Mouse (Mus musculus) lung, postnatal 4 days (tissue): Measurements from ENCODE around the gene Cmas.

Experiments
- DNase-seq, 2 experiments: peaks; one replicate each; pipeline ENCODE4 v3.0.0; 2021

The Cmas gene

GRCm38 (mm10) chr6:142795087-142795486 is 38.6 kb downstream of the Cmas start:
- no peak for DNase-seq

- peak in 1 of 2 experiments; percentile 21 for DNase-seq
These were observed 39.4 kb downstream of the Cmas start for GRCm38 (mm10) chr6:142795655-142796441.

GRCm38 (mm10) chr6:142797996-142798395 is 41.5 kb downstream of the Cmas start:
- DNase-seq: no peak

- no peak for DNase-seq
These were observed 42.4 kb downstream of the Cmas start for GRCm38 (mm10) chr6:142798837-142799236.

GRCm38 (mm10) chr6:142799704-142800374 is 43.4 kb downstream of the Cmas start:
- DNase-seq: no peak

GRCm38 (mm10) chr6:142801687-142802086 is 45.2 kb downstream of the Cmas start:
- DNase-seq: no peak

GRCm38 (mm10) chr6:142802617-142803525 is 46.4 kb downstream of the Cmas start:
- no peak for DNase-seq

GRCm38 (mm10) chr6:142804402-142804801 is 47.9 kb downstream of the Cmas start, which contains the start of gene Sult6b2:
TSS of gene Sult6b2 (minus strand) at chr6:142804502.
- DNase-seq: no peak

- no peak for DNase-seq
These were observed 49.8 kb downstream of the Cmas start for GRCm38 (mm10) chr6:142806326-142806725.

- DNase-seq: no peak
These were observed 53.0 kb downstream of the Cmas start for GRCm38 (mm10) chr6:142809373-142810098.

GRCm38 (mm10) chr6:142810239-142810638 is 53.8 kb downstream of the Cmas start:
- DNase-seq: no peak

GRCm38 (mm10) chr6:142812969-142813368 is 56.5 kb downstream of the Cmas start:
- no peak for DNase-seq

GRCm38 (mm10) chr6:142814011-142814410 is 57.5 kb downstream of the Cmas start:
- DNase-seq: no peak

- peak; percentile 57 to 79 for DNase-seq
These were observed 58.0 kb downstream of the Cmas start for GRCm38 (mm10) chr6:142814495-142814921.

GRCm38 (mm10) chr6:142815513-142815912 is 59.0 kb downstream of the Cmas start:
- no peak for DNase-seq

GRCm38 (mm10) chr6:142818306-142818705 is 61.8 kb downstream of the Cmas start:
- DNase-seq: no peak

- no peak for DNase-seq
These were observed 66.7 kb downstream of the Cmas start for GRCm38 (mm10) chr6:142823008-142823787.
